In the genomic region with DNA sequence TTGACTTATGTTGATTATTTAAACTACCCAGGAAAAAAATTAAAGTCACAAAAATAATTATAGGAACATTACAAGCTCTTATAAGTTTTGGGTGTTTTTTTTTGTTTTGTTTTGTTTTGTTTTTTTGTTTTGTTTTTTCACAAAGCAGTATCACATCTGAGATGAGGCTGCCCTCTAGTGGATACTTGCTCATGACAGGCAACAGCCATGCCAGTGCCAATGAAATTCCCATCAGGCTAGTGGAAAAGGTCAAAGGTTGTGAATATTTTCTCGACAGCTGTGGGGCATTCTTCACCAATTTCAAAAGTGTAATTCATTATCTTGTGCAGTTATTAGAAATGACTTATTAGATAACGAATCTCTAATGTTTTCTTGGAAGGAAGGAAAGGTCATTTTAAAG, we compare ENCODE assay signal across 8 mouse cellular contexts.
DNase-seq lines count a peak whose midpoint lies in the region; ATAC-seq and TF ChIP-seq lines count a peak whose summit lies in the region.

No protein-coding gene starts in this region.

- no peaks in the 10 kb centered on the region for H3K36me3 ChIP-seq in kidney, adult 2 months (ENCODE audit: control insufficient read depth, insufficient read depth, low read length)
- H3K36me3 ChIP-seq in kidney, embryonic 14.5 days (ENCODE audit: control insufficient read depth, insufficient read depth, low read length) = no peaks in the 10 kb centered on the region
- H3K36me3 ChIP-seq in MEL (ENCODE audit: control insufficient read depth in 1 of 2, insufficient read depth in 2 of 2, low read length in 2 of 2) = no peaks in the 10 kb centered on the region
- H3K36me3 ChIP-seq in limb, embryonic 11.5 days (ENCODE audit: control insufficient read depth, insufficient read depth, low read length) = no peaks in the 10 kb centered on the region
- no peaks in the 10 kb centered on the region for H3K36me3 ChIP-seq in splenic B cell, adult 2 months (ENCODE audit: control insufficient read depth, insufficient read depth, low read length, poor library complexity, severe bottlenecking)

- no peak overlapping the region for H3K27ac ChIP-seq in kidney, adult 2 months (ENCODE audit: insufficient read depth, low read depth, low read length)
- no peak overlapping the region for H3K27ac ChIP-seq in kidney, embryonic 14.5 days (ENCODE audit: low read depth, low read length)
- H3K27ac ChIP-seq in MEL (ENCODE audit: control insufficient read depth, low read depth, low read length) = no peak overlapping the region
- H3K27ac ChIP-seq in limb, embryonic 11.5 days (replicated peaks; ENCODE audit: low read depth, low read length) = no peak overlapping the region

- H3K4me2 ChIP-seq in kidney, embryonic 14.5 days (replicated peaks; ENCODE audit: low read depth, low read length) = no peak overlapping the region
- H3K4me2 ChIP-seq in limb, embryonic 11.5 days (ENCODE audit: low read depth, severe bottlenecking) = no peak overlapping the region

- ATAC-seq in kidney, embryonic 14.5 days (ENCODE audit: low FRiP score, low TSS enrichment) = no peak
- ATAC-seq in limb, embryonic 11.5 days (ENCODE audit: insufficient number of reproducible peaks, low FRiP score, low TSS enrichment, low read depth) = no peak
- no peak for ATAC-seq in erythroblast, adult 5-6 weeks (replicated peaks; ENCODE audit: low FRiP score, poor library complexity, severe bottlenecking)

- TF ChIP-seq EP300 in MEL (IDR thresholded peaks at IDR 0.05; ENCODE audit: low read depth in 1 of 2, low read length in 2 of 2) = no peak

- no peak overlapping the region for H3K9ac ChIP-seq in kidney, embryonic 14.5 days (ENCODE audit: low read depth, low read length)
- H3K9ac ChIP-seq in MEL (ENCODE audit: control insufficient read depth, low read depth, low read length, poor library complexity, severe bottlenecking) = no peak overlapping the region
- H3K9ac ChIP-seq in limb, embryonic 11.5 days (ENCODE audit: low read length) = no peak overlapping the region

- no peak overlapping the region for H3K4me3 ChIP-seq in kidney, adult 2 months (ENCODE audit: insufficient read depth, low read depth, low read length)
- no peak overlapping the region for H3K4me3 ChIP-seq in kidney, embryonic 14.5 days (ENCODE audit: low read length)
- H3K4me3 ChIP-seq in MEL (ENCODE audit: control insufficient read depth in 1 of 2, insufficient read depth in 1 of 2, low read depth in 2 of 2, low read length in 2 of 2) = no peak overlapping the region
- no peak overlapping the region for H3K4me3 ChIP-seq in limb, embryonic 11.5 days (ENCODE audit: low read depth, low read length)

- intact Hi-C loops in heart, postnatal 10 days (cut with DNase I) = loop anchor here (2.0 to 10.0 kb wide), 4 partner anchors 340 to 642 kb away; a partner anchor contains a TSS

- no peaks in the 10 kb centered on the region for H3K27me3 ChIP-seq in kidney, adult 2 months (replicated peaks; ENCODE audit: control insufficient read depth, insufficient read depth, low read length)
- peaks cover 8% of the 10 kb centered on the region; the same call in 1 of the 2 replicates for H3K27me3 ChIP-seq in kidney, embryonic 14.5 days (ENCODE audit: control insufficient read depth, insufficient read depth, low read length)
- no peaks in the 10 kb centered on the region for H3K27me3 ChIP-seq in MEL (ENCODE audit: control insufficient read depth in 1 of 2, insufficient read depth in 2 of 2, low read length in 2 of 2)
- H3K27me3 ChIP-seq in limb, embryonic 11.5 days (ENCODE audit: control insufficient read depth, insufficient read depth, low read length) = peaks cover 2% of the 10 kb centered on the region; the same call in 1 of the 2 replicates
- H3K27me3 ChIP-seq in splenic B cell, adult 2 months (ENCODE audit: control insufficient read depth, insufficient read depth, low read length, poor library complexity, severe bottlenecking) = peaks cover 1% of the 10 kb centered on the region; the same call in 1 of the 2 replicates

- H3K4me1 ChIP-seq in kidney, adult 2 months (ENCODE audit: control insufficient read depth, insufficient read depth, low read length) = peaks cover 10% of the 10 kb centered on the region; the same call in 1 of the 2 replicates
- H3K4me1 ChIP-seq in kidney, embryonic 14.5 days (ENCODE audit: control insufficient read depth, insufficient read depth, low read length) = peaks cover 14% of the 10 kb centered on the region; the same call in 1 of the 2 replicates
- no peaks in the 10 kb centered on the region for H3K4me1 ChIP-seq in MEL (ENCODE audit: control insufficient read depth in 1 of 2, insufficient read depth in 2 of 2, low read length in 2 of 2)
- H3K4me1 ChIP-seq in limb, embryonic 11.5 days (ENCODE audit: control insufficient read depth, insufficient read depth, low read length) = peaks cover 42% of the 10 kb centered on the region

- no peaks in the 10 kb centered on the region for H3K9me3 ChIP-seq in kidney, embryonic 14.5 days (ENCODE audit: control insufficient read depth, low read length)
- no peaks in the 10 kb centered on the region for H3K9me3 ChIP-seq in MEL (replicated peaks; ENCODE audit: insufficient read depth, low read length)
- no peaks in the 10 kb centered on the region for H3K9me3 ChIP-seq in limb, embryonic 11.5 days (ENCODE audit: control insufficient read depth, low read length)

- peak; percentile 87 for DNase-seq in kidney, adult 2 months
- DNase-seq in MEL (ENCODE audit: low read depth, low spot score) = peak; percentile 29
- peak; percentile 53 for DNase-seq in cerebellum, adult 9-11 months
- DNase-seq in heart, postnatal 10 days = peak; percentile 78 to 89
- DNase-seq in limb, embryonic 11.5 days (ENCODE audit: low spot score) = peak; percentile 75
- peak; percentile 26 for DNase-seq in splenic B cell, adult 2 months (ENCODE audit: low read depth, low spot score)

- peak; percentile 76 for TF ChIP-seq CTCF in kidney, adult 2 months (conservative IDR thresholded peaks at IDR 0.05; ENCODE audit: insufficient read depth, insufficient read length, low read depth, low read length)
- TF ChIP-seq CTCF in MEL (IDR thresholded peaks at IDR 0.05 in 2 of 3, conservative IDR thresholded peaks at IDR 0.05 in 1 of 3; ENCODE audit: control insufficient read depth in 1 of 3, insufficient read depth in 1 of 3, low read depth in 2 of 3, low read length in 3 of 3, poor library complexity in 1 of 3, severe bottlenecking in 1 of 3) = peak; percentile 38 to 64 (median 58)

- H3K79me2 ChIP-seq in MEL (ENCODE audit: control insufficient read depth, insufficient read depth, low read length, poor library complexity) = no peaks in the 10 kb centered on the region

- TF ChIP-seq POLR2A in kidney, adult 2 months (IDR thresholded peaks at IDR 0.05; ENCODE audit: low read depth, low read length) = no peak
- TF ChIP-seq POLR2A in MEL (IDR thresholded peaks at IDR 0.05; ENCODE audit: control insufficient read depth in 1 of 2, insufficient read depth in 1 of 2, low read depth in 1 of 2, low read length in 2 of 2, poor library complexity in 1 of 2) = no peak

- WGBS in kidney, adult 2 months = 6% methylated on average over 2 of the region's 2 CpGs
- WGBS in kidney, embryonic 14.5 days = 26% methylated on average over 2 of the region's 2 CpGs
- WGBS in limb, embryonic 11.5 days = 22% methylated on average over 2 of the region's 2 CpGs

- peak; percentile 59 for TF ChIP-seq RAD21 in MEL (IDR thresholded peaks at IDR 0.05; ENCODE audit: low read depth, low read length)

TF ChIP-seq in MEL, 35 proteins besides CTCF, POLR2A, EP300 and RAD21:
- TF ChIP-seq CHD1 (IDR thresholded peaks at IDR 0.05; ENCODE audit: low read depth, low read length) = no peak
- TF ChIP-seq SMC3 (IDR thresholded peaks at IDR 0.05; ENCODE audit: low read depth, low read length) = peak; percentile 52

Comparison
In these comparisons a context has a peak if more than half of its experiments do, and no peak if none do; other contexts are left out.
1. DNase-seq: peak in every context shown above with its lines; median percentile 87 in kidney, adult 2 months; 84 in heart, postnatal 10 days; 75 in limb, embryonic 11.5 days; 53 in cerebellum, adult 9-11 months; 29 in MEL; 26 in splenic B cell, adult 2 months.